Mouse (Mus musculus) thymus, postnatal 0 days (tissue): ENCODE measurements around the gene Egln1. TPM values are rescaled to one million over a fixed set of nuclear protein-coding genes. Genes with fewer than 3 reads are reported as not detected.

Experiments
- DNase-seq: peaks from one replicate; pipeline ENCODE4 v3.0.0-alpha.2; 2015; ENCODE audit warnings: low spot score
- polyA plus RNA-seq: library from polyadenylated mRNA; unstranded; fragments of >200 nt; fragmentation: Nextera tagmentation; extraction: Ambion mirVana; gene quantifications from 2 replicates; pipeline ENCODE4 v1.2.1, GENCODE M21; 2015

The Egln1 gene
- 13.0 and 15.3 TPM in 2 replicates for polyA plus RNA-seq

GRCm38 (mm10) chr8:124949209-124950068 lies at the start of gene Egln1:
TSS of gene Egln1 (minus strand) at chr8:124949324.
- DNase-seq, result peak; percentile 89

- no peak for DNase-seq
These were observed 46.7 kb upstream of the Egln1 start for GRCm38 (mm10) chr8:124995776-124996175.

- DNase-seq, result no peak
These were observed 42.5 kb upstream of the Egln1 start for GRCm38 (mm10) chr8:124991668-124991926.

- DNase-seq, result peak; percentile 49
These were observed 42.0 kb upstream of the Egln1 start for GRCm38 (mm10) chr8:124990923-124991667.

GRCm38 (mm10) chr8:124980828-124981227 lies 31.7 kb upstream of the Egln1 start:
- DNase-seq, result no peak

GRCm38 (mm10) chr8:124980036-124980435 lies 30.9 kb upstream of the Egln1 start:
- no peak for DNase-seq

- DNase-seq, result peak; percentile 82
These were observed 28.9 kb upstream of the Egln1 start for GRCm38 (mm10) chr8:124978026-124978425.

- no peak for DNase-seq
These were observed 27.1 kb upstream of the Egln1 start for GRCm38 (mm10) chr8:124976211-124976610.

- DNase-seq, result no peak
These were observed 25.1 kb upstream of the Egln1 start for GRCm38 (mm10) chr8:124974254-124974653.

- DNase-seq, result no peak
These were observed 24.1 kb upstream of the Egln1 start for GRCm38 (mm10) chr8:124973221-124973620.

- DNase-seq, result peak; percentile 87
These were observed 21.3 kb upstream of the Egln1 start for GRCm38 (mm10) chr8:124970312-124970933.

GRCm38 (mm10) chr8:124964966-124965365 lies 15.8 kb upstream of the Egln1 start:
- no peak for DNase-seq

- no peak for DNase-seq
These were observed 14.1 kb upstream of the Egln1 start for GRCm38 (mm10) chr8:124963246-124963645.

GRCm38 (mm10) chr8:124960226-124960880 lies 11.2 kb upstream of the Egln1 start:
- DNase-seq, result no peak

- DNase-seq, result peak; percentile 62
These were observed 10.5 kb upstream of the Egln1 start for GRCm38 (mm10) chr8:124959462-124960225.

GRCm38 (mm10) chr8:124954572-124955082 lies 5.5 kb upstream of the Egln1 start:
- no peak for DNase-seq

- DNase-seq, result no peak
These were observed 4.1 kb upstream of the Egln1 start for GRCm38 (mm10) chr8:124953188-124953587.

GRCm38 (mm10) chr8:124950865-124951264 lies 1.7 kb upstream of the Egln1 start:
- no peak for DNase-seq

GRCm38 (mm10) chr8:124950069-124950456 lies 939 bp upstream of the Egln1 start:
- peak; percentile 48 for DNase-seq

GRCm38 (mm10) chr8:124948733-124949111 lies 402 bp downstream of the Egln1 start:
- DNase-seq, result peak; percentile 40
